Mouse (Mus musculus) R1 (cell line): ENCODE data around the gene Grin2c.

ENCODE experiments used
- DNase-seq: peaks from one replicate; pipeline ENCODE4 v3.0.0-alpha.2; 2018; ENCODE audit warnings: low read depth, low spot score

The Grin2c gene

GRCm38 (mm10) chr11:115265771-115266399, 1.2 kb downstream of the Grin2c start:
- DNase-seq = no peak

DNA sequence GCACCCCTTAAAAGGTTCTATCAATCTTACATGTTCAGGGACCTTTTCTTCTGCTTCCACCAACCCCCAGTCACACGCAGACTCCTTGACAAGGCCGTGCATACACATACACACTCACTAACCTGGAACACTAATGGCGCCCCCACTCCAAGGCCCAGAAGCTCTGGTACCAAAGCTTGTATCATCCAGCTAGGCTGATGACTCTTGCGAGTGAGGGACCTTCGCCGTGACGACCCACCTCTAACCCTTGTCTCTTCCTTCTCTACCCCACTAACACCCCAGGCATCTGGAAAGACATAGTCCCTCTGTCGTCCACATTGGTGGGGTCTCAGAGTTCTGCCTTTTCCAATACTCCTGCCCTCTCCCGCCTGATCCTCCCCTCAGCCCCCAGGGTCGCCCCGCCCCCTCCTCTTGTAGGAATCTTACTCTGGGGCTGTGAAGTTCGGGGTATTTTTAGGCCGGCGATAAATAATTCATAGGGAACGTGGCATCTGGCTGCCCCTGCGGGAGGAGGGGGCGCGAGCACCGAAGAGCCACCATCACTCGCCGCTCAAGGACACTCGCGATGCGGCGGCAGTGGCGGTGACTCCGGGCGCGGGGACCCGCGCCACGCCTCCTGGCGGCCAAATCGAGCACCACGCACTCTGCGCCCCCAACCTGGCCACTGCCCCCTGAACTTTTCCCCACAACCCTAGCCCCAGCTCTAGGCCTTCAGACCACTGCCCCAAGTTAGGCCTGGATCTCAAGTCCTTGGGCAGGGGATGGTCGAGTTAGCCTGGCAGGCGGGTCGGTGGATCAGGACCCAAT, 2.0 kb downstream of the Grin2c start:
- peak; percentile 53 for DNase-seq

DNA sequence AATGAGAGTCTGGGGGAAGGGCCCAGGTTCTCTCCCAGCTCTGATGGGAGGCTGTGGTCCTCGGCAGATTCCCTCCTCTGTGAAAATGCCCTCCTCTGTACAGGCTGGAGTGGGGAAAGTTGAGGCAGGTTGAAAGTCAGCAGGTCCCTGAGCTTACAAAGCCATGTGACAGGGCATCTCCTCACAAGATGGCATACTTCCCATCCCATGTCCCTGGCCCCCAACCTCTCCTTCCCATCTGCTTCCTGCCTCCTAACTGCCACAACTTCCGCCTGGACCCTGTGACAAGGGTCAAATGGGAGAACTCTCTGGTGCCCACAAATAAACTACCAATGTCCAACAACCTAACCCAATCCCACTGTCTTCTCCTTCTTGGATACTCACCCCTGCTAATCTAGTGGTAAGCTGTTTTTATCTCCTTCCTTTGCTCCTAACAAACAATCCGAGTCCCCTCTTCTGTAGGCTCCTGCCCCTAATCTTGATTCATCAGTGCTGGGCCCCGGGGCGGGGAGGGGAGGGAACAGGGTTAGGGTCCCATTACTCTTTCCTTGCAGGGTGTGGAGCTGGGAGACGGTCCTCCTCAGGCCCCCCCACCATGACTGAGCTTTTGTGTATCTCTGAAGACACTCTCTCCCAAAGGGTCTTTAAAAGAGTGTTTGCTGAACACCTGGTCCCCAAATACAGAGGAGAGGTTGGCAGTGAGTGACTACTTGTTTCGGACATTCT, 2.7 kb downstream of the Grin2c start:
- no peak for DNase-seq

DNA sequence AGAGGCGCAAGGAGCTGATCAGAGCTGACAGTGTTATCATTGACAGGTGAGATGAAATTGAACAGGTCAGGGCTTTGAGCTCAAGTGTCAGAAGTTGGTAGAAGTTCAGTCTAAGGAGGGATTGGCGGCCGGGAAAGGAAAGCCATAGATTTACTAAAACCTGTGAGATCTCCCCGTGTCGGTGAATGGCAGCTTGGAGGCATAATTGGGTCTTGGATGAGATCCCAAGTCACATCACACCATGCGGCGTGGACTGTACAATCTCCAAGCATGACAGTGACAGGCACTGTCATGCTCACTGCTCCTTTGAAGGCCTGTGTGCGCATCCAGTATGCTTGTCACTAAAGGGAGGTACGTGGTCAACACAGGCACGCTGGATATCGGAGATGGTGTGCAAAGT, 4.1 kb downstream of the Grin2c start:
- no peak for DNase-seq

DNA sequence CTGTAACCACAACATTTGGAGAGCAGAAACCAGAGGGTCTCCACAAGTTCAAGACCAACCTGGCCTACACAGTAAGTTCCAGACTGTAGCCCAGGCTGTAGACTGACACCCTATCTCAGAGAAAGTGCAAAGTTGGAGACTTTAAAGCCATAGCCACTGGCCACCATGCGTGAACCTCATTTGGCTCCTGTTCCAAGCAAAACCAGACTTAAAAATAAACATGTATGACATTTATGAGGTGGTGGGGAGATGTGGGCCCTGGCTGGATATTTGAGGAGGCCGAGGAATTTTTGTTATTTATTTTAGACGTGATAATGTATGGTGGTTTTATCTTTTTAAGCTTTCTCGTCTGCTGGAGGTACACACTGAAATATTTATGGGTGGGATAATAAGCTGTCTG, 7.9 kb downstream of the Grin2c start:
- no peak for DNase-seq

DNA sequence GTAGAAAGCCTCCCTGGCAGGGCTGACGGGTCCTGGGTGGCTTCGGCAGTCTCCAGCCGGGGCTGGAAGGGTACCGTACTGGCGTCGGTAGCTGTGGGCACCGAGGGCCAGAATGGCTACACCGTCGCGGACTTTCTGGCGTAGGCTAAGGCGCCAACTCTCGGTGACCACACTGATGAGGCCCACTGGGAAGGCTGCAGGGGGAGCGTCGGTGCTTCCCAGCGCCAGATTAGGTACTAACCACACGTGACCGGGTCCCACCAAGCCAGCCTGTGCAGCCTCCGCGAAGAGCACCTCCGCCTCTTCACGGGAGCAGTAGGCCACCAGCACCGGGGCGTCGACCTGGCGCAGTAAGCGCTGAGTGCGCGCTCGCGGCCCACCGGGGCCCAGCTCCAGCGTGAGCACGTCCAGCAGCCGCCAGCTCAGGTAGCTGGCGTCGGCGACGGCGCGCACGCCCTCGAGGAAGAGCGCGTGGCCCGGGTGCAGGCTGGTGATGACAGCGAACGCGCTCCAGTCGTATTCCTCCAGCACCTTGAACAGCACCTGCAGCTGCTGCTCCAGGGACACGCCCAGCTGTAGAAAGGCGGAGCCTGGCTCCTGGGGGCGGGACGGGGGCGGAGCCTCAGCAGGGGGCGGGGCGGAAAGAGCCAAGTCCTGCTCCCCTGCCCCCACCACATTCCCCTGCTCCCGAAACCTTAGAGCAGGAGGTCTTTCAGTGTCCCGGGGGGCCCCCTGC, 9.1 kb downstream of the Grin2c start:
- peak; percentile 94 for DNase-seq

DNA sequence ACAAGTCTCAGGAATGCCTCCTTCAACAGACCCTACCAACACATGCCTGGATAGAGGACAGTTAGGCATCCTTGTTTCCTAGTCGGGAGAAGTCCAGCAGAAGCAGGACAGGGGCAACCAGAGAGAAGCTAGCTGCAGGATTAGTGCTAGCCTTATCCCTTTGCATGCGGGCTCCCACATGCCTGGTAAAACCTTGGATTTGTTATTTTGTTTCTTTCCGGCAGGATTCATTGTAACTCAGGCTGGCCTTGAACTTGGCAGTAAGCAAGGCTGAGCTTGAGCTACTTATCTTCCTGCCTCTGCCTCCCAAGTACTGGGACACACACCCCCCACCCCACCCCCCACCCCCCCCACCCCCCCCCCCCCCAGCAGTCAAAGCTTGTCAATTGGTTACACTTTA, 15.8 kb downstream of the Grin2c start:
- DNase-seq = no peak

DNA sequence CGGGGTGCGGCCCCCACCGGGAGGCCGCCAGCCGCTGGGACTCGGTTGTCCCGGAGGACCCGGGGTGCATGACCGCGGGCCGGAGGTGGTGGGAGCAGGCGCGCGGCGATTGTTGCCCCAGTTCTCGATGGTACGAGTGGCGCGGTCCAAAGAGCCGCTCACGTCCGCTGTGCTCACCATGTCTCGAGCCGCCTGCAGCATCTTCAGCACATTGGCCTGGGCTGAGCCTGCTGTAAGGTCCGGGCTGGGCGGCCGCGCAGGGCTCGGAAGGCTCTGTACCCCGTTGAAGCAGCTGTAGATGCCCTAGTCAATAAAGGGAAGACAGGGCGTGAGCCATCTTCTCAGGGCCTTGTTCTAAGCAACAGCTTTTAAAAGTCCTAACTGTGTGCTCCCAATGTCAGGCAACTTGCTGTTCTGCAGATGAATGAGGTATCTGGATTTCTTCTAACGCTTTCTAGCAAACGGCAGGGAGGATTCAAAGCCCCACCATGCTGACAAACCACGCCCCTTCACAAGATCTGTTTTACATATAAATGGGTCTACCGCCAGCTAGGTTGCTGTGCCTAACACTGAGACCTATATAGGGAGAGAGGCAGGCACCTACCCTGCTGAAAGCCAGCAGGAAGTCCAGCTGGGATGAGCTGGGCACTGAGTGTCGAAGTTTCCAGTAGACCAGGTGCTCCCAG, 16.5 kb downstream of the Grin2c start:
- peak; percentile 93 for DNase-seq

DNA sequence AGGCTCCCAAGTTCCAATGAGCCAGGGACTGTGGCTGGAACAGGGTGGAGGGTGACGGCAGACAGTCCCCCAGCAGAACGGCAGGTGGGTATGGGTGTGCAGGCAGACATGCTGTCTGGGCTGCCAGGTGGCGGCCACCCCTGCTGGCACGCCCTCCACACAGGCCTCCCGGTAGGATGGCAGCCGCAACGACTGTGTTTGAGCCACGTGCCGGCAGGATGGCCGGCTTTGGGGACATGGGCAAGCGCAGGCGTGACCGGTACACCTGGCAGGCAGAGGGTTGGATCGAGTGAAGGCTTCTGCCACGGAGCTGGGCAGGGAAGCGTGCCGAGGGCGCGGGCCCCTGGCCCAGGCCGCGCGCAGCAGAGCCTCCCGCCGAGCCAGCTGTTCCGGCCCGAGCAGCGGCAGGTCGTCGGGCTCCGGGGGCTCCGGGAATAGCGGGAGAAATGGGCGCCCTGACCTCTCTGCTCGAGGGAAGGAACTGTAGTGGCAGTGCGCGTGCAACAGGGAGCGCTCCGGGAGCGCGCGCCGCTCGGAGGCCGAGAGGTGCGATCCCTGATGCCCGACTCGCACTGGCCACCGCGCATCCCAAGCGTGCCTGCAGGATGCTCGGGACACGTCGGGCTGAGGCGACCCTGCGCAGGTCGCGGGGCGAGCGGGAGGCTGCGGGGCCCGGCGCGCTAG, 17.2 kb downstream of the Grin2c start:
- DNase-seq = peak; percentile 44

DNA sequence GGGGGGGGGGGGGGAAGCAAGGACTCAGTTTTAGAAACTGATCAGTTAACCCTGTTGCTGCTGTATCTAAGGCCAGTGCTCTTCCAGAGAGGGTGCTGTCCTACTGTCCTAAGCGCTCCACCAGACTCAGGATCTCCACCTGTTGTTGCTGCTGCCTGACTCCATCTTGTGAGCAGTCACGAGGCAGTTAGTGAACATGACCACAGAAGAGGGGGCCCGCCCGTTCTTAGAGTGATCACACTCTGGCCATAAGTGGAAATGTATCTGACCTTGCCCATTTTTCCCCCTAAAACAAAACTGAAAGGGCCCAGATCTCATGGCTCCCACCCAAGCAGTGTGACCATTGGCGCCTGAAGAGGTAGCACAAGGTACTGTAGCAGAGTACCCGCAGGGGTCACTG, 19.1 kb downstream of the Grin2c start:
- DNase-seq = no peak

DNA sequence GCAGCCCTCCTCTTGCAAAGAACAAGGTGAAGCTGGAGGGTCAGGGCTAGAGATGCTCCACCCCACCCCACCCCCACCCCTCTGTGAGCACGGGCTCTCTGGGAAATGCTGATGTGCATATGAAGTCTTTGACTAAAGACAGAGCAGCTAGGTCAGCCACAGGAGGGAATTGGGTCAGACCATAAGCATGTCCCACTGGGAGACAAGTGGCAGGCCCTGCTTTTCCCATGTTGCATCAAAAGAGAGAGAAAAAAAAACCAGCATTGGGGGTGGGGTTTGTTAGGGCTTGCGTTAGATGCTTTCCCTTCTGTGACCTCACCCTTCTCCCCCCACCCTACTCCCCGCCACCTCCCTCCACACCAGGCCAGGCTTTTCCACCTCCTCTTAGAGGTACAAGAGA, 19.8 kb downstream of the Grin2c start:
- peak; percentile 53 for DNase-seq

- no peak for DNase-seq
Measured at GRCm38 (mm10) chr11:115246386-115246785, 20.7 kb downstream of the Grin2c start.

DNA sequence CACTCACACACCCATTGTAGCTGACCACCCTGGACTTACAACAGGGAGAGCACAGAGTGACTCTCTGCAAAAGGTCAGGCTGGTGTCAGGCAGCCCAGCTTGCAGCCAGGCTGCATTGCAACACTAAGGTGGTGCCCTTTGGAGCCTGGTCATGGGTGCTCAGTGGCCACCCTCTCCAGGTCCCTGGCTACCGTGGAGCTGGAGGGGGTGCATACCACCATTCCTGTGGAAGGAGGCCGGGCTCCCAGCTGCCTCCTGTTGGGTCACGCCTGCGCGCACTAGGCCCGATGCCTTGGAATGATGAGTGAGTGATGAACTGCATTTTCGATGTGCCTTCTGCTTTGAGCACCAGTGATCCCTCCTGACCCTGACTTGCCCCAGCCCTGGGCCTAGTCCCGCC, 22.2 kb downstream of the Grin2c start:
- DNase-seq = no peak

DNA sequence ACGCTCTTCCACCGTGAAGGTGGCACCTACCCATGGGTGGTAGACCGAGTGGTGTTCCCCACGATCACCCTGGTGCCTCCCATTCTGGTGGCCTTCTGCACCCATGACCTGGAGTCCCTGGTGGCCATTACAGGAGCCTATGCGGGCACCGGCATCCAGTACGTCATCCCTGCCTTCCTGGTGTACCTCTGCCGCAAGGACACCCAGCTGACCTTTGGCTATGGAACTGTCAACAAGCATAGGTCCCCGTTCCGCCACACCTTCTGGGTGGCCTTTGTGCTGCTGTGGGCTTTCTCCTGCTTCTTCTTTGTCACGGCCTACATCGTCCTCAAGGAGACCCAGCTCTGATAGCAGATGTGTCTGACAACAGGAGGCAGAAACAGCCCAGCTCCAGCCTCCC, 23.3 kb downstream of the Grin2c start:
- DNase-seq = no peak

DNA sequence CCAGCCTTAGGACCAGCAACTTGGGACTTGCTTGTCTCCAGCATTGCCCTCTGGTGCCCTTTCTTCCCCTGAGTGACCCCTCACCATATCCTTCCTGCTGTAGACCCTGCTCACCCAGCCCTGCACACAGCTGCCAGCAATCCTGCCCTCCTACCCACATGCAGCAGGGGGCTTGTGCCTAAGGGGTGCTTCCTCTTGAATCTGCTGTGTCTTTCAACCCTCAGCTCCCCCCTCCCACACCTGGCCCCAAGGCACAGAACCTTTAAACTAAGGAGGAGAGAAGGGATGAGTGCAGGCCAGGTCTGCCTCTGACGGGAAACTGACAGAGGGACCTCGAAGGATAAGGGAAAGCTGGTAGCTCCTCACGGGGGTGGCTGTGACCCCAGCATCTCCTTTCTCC, 24.3 kb downstream of the Grin2c start:
- no peak for DNase-seq

- DNase-seq = no peak
Measured at GRCm38 (mm10) chr11:115241402-115241801, 25.6 kb downstream of the Grin2c start.

- DNase-seq = no peak
Measured at GRCm38 (mm10) chr11:115236570-115236969, 30.5 kb downstream of the Grin2c start.

- no peak for DNase-seq
Measured at GRCm38 (mm10) chr11:115234320-115235044, 32.6 kb downstream of the Grin2c start.

GRCm38 (mm10) chr11:115233526-115234290, 33.3 kb downstream of the Grin2c start:
- no peak for DNase-seq
